Mouse (Mus musculus) spleen, postnatal 14 days (tissue): ENCODE data around the gene Krtap20-2.
"Not testable (repeated sequence)": the region's sequence is repeated elsewhere in the genome, so short reads cannot be mapped to it uniquely, and the experiment has no call there.

Source experiments
- DNase-seq, 2 experiments: peaks; one replicate each; pipeline ENCODE4 v3.0.0; 2021 to 2022; ENCODE audit warnings: low spot score in 2 of 2

Krtap20-2 gene

GRCm38 (mm10) chr16:89205561-89205960 is at the start of gene Krtap20-2:
Gene Krtap20-2, plus strand, starts transcription at chr16:89205861.
- no peak for DNase-seq

GRCm38 (mm10) chr16:89157652-89158051 is 48.0 kb upstream of the Krtap20-2 start, which contains the start of gene Gm9789:
Gene Gm9789, plus strand, starts transcription at chr16:89157952.
- DNase-seq = no peak

GRCm38 (mm10) chr16:89169190-89169589 is 36.5 kb upstream of the Krtap20-2 start, which contains the start of gene Gm7735:
Gene Gm7735, plus strand, starts transcription at chr16:89169490.
- not testable (repeated sequence) for DNase-seq

- DNase-seq = no peak
Observed at GRCm38 (mm10) chr16:89174435-89174834, 31.2 kb upstream of the Krtap20-2 start, which contains the start of gene 1110057P08Rik. Gene 1110057P08Rik, plus strand, starts transcription at chr16:89174735.

GRCm38 (mm10) chr16:89188621-89189020 is 17.0 kb upstream of the Krtap20-2 start:
- no peak for DNase-seq
